Mouse (Mus musculus): ENCODE data around the gene 4933407L21Rik. TPM values are rescaled to one million over a fixed set of nuclear protein-coding genes. Genes with fewer than 3 reads are reported as not detected.

The 4933407L21Rik gene
- 1 to 10 TPM; 4.3 to 5.3 (median 4.5) TPM for total RNA-seq (2022)

GRCm38 (mm10) chr1:85928057-85928687 lies at the start of gene 4933407L21Rik:
Gene 4933407L21Rik, plus strand, starts transcription at chr1:85928483.
- DNase-seq (ENCODE audit: low spot score in 2 of 2) = peak; percentile 81 to 83

- DNase-seq (ENCODE audit: low spot score in 2 of 2) = no peak
Measured at GRCm38 (mm10) chr1:85882003-85882402, 46.3 kb upstream of the 4933407L21Rik start.

- DNase-seq (ENCODE audit: low spot score in 2 of 2) = no peak
Measured at GRCm38 (mm10) chr1:85887221-85887620, 41.1 kb upstream of the 4933407L21Rik start.

GRCm38 (mm10) chr1:85894231-85894747 lies 34.0 kb upstream of the 4933407L21Rik start, which contains the start of gene Itm2c:
Gene Itm2c, plus strand, starts transcription at chr1:85894281.
- DNase-seq (ENCODE audit: low spot score in 2 of 2) = peak; percentile 85 to 86

- peak in 1 of 2 experiments; percentile 52 for DNase-seq (ENCODE audit: low spot score in 2 of 2)
Measured at GRCm38 (mm10) chr1:85894748-85895360, 33.4 kb upstream of the 4933407L21Rik start.

- peak in 1 of 2 experiments; percentile 66 for DNase-seq (ENCODE audit: low spot score in 2 of 2)
Measured at GRCm38 (mm10) chr1:85895391-85895837, 32.9 kb upstream of the 4933407L21Rik start.

- no peak for DNase-seq (ENCODE audit: low spot score in 2 of 2)
Measured at GRCm38 (mm10) chr1:85896110-85896509, 32.2 kb upstream of the 4933407L21Rik start.

- no peak for DNase-seq (ENCODE audit: low spot score in 2 of 2)
Measured at GRCm38 (mm10) chr1:85896781-85897700, 31.2 kb upstream of the 4933407L21Rik start.

- no peak for DNase-seq (ENCODE audit: low spot score in 2 of 2)
Measured at GRCm38 (mm10) chr1:85897901-85898760, 30.2 kb upstream of the 4933407L21Rik start.

GRCm38 (mm10) chr1:85898761-85899387 lies 29.4 kb upstream of the 4933407L21Rik start:
- DNase-seq (ENCODE audit: low spot score in 2 of 2) = no peak

GRCm38 (mm10) chr1:85899388-85899761 lies 28.9 kb upstream of the 4933407L21Rik start:
- no peak for DNase-seq (ENCODE audit: low spot score in 2 of 2)

GRCm38 (mm10) chr1:85900521-85901333 lies 27.6 kb upstream of the 4933407L21Rik start:
- DNase-seq (ENCODE audit: low spot score in 2 of 2) = no peak

- no peak for DNase-seq (ENCODE audit: low spot score in 2 of 2)
Measured at GRCm38 (mm10) chr1:85901516-85902107, 26.7 kb upstream of the 4933407L21Rik start.

GRCm38 (mm10) chr1:85902108-85902561 lies 26.1 kb upstream of the 4933407L21Rik start:
- no peak for DNase-seq (ENCODE audit: low spot score in 2 of 2)

- DNase-seq (ENCODE audit: low spot score in 2 of 2) = no peak
Measured at GRCm38 (mm10) chr1:85906892-85907291, 21.4 kb upstream of the 4933407L21Rik start.

- no peak for DNase-seq (ENCODE audit: low spot score in 2 of 2)
Measured at GRCm38 (mm10) chr1:85908754-85909590, 19.3 kb upstream of the 4933407L21Rik start.

GRCm38 (mm10) chr1:85913078-85913755 lies 15.1 kb upstream of the 4933407L21Rik start:
- no peak for DNase-seq (ENCODE audit: low spot score in 2 of 2)

Data from layer of hippocampus, adult 8-10 months (tissue).